Mouse (Mus musculus) layer of hippocampus, postnatal 14 days (tissue): ENCODE measurements at regions not wholly inside any gene's neighbourhood (a gene's known extent, or its start where the extent isn't known, plus 50 kb on each side); places are given as distances from the start of the nearest gene placed in this dataset.

ENCODE experiments used
- DNase-seq, 2 experiments: peaks; one replicate each; pipeline ENCODE4 v3.0.0; 2021 to 2022; ENCODE audit warnings: low spot score in 2 of 2, mixed read lengths in 1 of 2

DNA sequence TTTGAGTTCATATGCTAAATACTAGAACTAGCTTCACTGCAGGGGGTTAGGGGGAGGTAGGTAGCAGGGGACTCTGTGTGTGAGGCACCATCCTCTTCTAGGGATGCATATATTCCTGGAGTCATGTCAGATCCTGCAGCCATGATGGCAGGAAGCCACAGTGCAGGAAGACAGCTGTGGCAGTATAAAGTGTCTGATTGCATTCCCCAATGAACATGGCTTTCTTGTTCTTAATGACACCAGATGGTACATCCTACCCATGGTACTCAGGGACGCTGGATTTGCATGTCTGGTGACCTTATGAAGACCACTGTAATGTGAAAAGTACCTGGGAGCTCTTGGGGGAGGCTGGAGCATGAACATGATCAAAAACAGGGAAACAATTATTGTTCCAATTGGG lies 1380.5 kb upstream of the Map3k7 start:
- peak; percentile 5 to 6 for DNase-seq

DNA sequence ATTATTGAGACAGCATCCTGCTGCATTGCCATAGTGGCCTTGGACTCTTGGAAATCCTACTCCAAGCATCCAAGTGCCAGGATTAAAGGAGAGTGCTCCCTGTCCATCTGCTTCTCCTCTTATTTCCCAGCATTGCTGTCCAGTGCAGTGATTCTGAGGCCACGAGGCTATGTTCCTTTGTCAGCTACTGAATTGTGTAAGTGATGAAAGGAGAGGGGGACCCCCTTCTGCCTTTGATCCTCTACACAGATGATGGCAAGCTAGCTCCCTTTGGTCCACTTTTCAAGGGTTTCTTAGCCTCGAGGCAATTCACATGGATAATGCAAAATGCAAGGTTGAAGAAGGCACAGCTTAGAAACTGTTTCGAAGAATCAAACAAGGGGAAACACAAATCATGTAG lies 1355.0 kb upstream of the Map3k7 start:
- DNase-seq = no peak

- no peak for DNase-seq
These were observed 1354.1 kb upstream of the Map3k7 start for GRCm38 (mm10) chr4:30609795-30610194.

DNA sequence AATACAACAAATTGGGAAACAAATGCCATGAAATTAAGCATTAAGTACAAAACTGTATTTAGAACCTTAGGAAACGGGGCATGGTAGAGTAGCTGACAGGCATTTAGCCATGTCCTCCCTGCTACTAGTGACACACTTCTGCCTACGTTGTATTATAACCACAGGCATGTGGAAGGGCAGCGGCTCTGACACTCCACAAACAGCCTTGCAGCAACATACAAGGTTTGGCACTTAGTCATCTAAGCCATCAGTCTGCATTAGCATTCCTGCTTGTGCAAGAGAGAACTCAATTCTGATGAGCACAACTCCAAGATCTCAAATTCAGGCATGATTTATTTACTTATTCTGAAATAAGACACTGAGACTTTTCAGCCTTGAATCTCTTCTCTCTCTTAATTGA lies 1353.4 kb upstream of the Map3k7 start:
- no peak for DNase-seq
